Mouse (Mus musculus) lung, postnatal 0 days (tissue): Measurements from ENCODE around the gene Plekha5. TPM values are rescaled to one million over a fixed set of nuclear protein-coding genes. Genes with fewer than 3 reads are reported as not detected.

ENCODE experiments used
- ATAC-seq: fragments of 200-750 bp; cut with Nextera tagmentation; 2 replicates; pipeline ENCODE4 v1.8.0; 2017; ENCODE audit warnings: moderate library complexity
- DNase-seq: peaks from one replicate; pipeline ENCODE4 v3.0.0-alpha.2; 2016; ENCODE audit warnings: low spot score
- H3K27ac ChIP-seq: fragments of 300-500 bp; sonication (generic); 2 replicates; pipeline ENCODE4 v1.5.1; 2014; ENCODE audit warnings: antibody characterized with exemption, mild to moderate bottlenecking, low read length, mixed read lengths
- H3K27me3 ChIP-seq: fragments of 300-500 bp; sonication (generic); replicated peaks from 2 replicates; pipeline ENCODE4 v1.6.1; 2014; ENCODE audit warnings: low read length, mixed read lengths; ENCODE audit not compliant: insufficient read depth
- H3K36me3 ChIP-seq: fragments of 300-500 bp; sonication (generic); 2 replicates; pipeline ENCODE4 v1.6.1; 2014; ENCODE audit warnings: low read length, mixed read lengths; ENCODE audit not compliant: insufficient read depth
- H3K4me1 ChIP-seq: fragments of 300-500 bp; sonication (generic); 2 replicates; pipeline ENCODE4 v1.6.1; 2014; ENCODE audit warnings: antibody characterized with exemption, low read depth, low read length, mixed read lengths; ENCODE audit not compliant: insufficient read depth
- H3K4me2 ChIP-seq: fragments of 300-500 bp; sonication (generic); replicated peaks from 2 replicates; pipeline ENCODE4 v1.6.1; 2014; ENCODE audit warnings: low read depth, mild to moderate bottlenecking, low read length, moderate library complexity, mixed read lengths
- H3K4me3 ChIP-seq: fragments of 300-500 bp; sonication (generic); 2 replicates; pipeline ENCODE4 v1.5.1; 2014; ENCODE audit warnings: low read depth, low read length
- H3K9ac ChIP-seq: fragments of 300-500 bp; sonication (generic); replicated peaks from 2 replicates; pipeline ENCODE4 v1.6.1; 2014; ENCODE audit warnings: low read depth, mild to moderate bottlenecking
- H3K9me3 ChIP-seq: fragments of 300-500 bp; sonication (generic); 2 replicates; pipeline ENCODE4 v1.6.1; 2016; ENCODE audit warnings: low read length, mixed read lengths
- CTCF ChIP-seq: IDR thresholded peaks from 2 replicates; pipeline ENCODE4 v1.5.1; 2016; ENCODE audit warnings: antibody characterized with exemption, mild to moderate bottlenecking
- EP300 ChIP-seq: IDR thresholded peaks from 2 replicates; pipeline ENCODE4 v1.6.1; 2016; ENCODE audit warnings: antibody characterized with exemption, mild to moderate bottlenecking, control low read depth
- WGBS: fragments of 180-500 bp; shearing (Covaris S2); extraction: QIAGEN DNeasy Blood & Tissue Kit; methylation state at CpG from one replicate; pipeline ENCODE4 v1.1.7; 2014; 5-methylcytosine and 5-hydroxymethylcytosine counted together
- polyA plus RNA-seq: library from polyadenylated mRNA; unstranded; fragments of >200 nt; fragmentation: Nextera tagmentation; extraction: Ambion mirVana; gene quantifications from 2 replicates; pipeline ENCODE4 v1.2.1, GENCODE M21; 2015

Gene Plekha5
- polyA plus RNA-seq, 1 experiment from 2014 or later, result 22.1 TPM

GRCm38 (mm10) chr6:140464818-140465217, 41.0 kb downstream of the Plekha5 start:
- no peak overlapping the region for H3K4me2 ChIP-seq
- no peak overlapping the region for H3K4me3 ChIP-seq
- DNase-seq (no peak), ATAC-seq (no peak)
- no peak for TF ChIP-seq EP300
- TF ChIP-seq CTCF, result no peak
- H3K27ac ChIP-seq, result no peak overlapping the region
- 93% methylated on average over 6 of the region's 6 CpGs for WGBS
- H3K9ac ChIP-seq, result no peak overlapping the region
- H3K36me3 ChIP-seq, result no peaks in the 10 kb centered on the region
- no peaks in the 10 kb centered on the region for H3K9me3 ChIP-seq
- H3K27me3 ChIP-seq, result no peaks in the 10 kb centered on the region
- no peaks in the 10 kb centered on the region for H3K4me1 ChIP-seq

DNA sequence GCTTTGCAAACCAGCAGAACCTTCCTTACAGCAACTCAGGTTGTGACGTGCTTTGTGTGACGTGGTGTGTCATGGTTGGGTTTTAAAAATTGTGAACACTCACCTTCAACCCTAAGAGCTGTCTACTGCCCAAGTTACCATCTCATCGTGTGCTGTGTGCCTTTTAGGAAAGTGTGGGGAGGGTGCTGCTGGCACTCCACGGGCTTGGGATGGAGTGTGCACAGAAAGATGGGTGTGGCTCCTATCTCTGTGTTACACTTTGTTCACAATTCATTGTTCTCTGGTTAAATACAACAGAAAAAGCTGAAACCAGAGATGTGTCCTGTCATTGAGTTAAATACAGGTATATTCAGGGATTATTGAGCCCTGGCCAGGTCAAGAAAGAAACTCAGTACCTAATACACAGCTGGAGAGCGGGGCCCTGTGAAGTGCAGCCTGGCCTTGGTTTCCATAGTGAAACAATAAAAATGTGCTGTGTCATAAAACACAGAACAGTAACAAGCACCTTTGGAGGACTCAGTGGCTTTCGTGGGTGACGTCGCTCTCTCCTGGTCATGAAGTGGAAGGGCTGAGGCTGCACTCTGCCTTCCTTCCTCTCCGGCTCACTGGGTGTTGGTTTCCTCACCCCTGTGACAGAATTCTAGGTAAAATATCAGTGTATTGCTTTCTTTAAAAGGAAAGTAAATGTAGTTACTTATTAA, 42.2 kb downstream of the Plekha5 start:
- H3K4me3 ChIP-seq, result no peak overlapping the region
- H3K36me3 ChIP-seq, result no peaks in the 10 kb centered on the region
- 66% methylated on average over 9 of the region's 9 CpGs for WGBS
- ATAC-seq (peak; percentile 94), DNase-seq (peak; percentile 87)
- H3K27me3 ChIP-seq, result no peaks in the 10 kb centered on the region
- H3K9me3 ChIP-seq, result no peaks in the 10 kb centered on the region
- no peak overlapping the region for H3K9ac ChIP-seq
- H3K4me1 ChIP-seq, result no peaks in the 10 kb centered on the region
- no peak overlapping the region for H3K4me2 ChIP-seq
- TF ChIP-seq EP300 (no peak), CTCF (peak; percentile 45)
- H3K27ac ChIP-seq, result no peak overlapping the region

GRCm38 (mm10) chr6:140466841-140467240, 43.0 kb downstream of the Plekha5 start:
- H3K27ac ChIP-seq, result no peak overlapping the region
- no peak for ATAC-seq

GRCm38 (mm10) chr6:140467851-140468250, 44.0 kb downstream of the Plekha5 start:
- Histone ChIP-seq H3K9me3 (no peaks in the 10 kb centered on the region), H3K9ac (no peak overlapping the region), H3K27me3 (no peaks in the 10 kb centered on the region), H3K4me3 (no peak overlapping the region), H3K4me1 (no peaks in the 10 kb centered on the region), H3K27ac (no peak overlapping the region), H3K4me2 (no peak overlapping the region), H3K36me3 (no peaks in the 10 kb centered on the region)
- ATAC-seq, result no peak
- DNase-seq, result no peak
- 92% methylated on average over 12 of the region's 12 CpGs for WGBS
- TF ChIP-seq CTCF (no peak), EP300 (no peak)

More at GRCm38 (mm10) chr6:140466841-140467240, 43.0 kb downstream of the Plekha5 start:
- no peaks in the 10 kb centered on the region for H3K27me3 ChIP-seq
- H3K4me3 ChIP-seq, result no peak overlapping the region
- DNase-seq, result no peak
- no peak for TF ChIP-seq CTCF
- no peak for TF ChIP-seq EP300
- H3K4me1 ChIP-seq, result no peaks in the 10 kb centered on the region
- no peaks in the 10 kb centered on the region for H3K36me3 ChIP-seq
- no peak overlapping the region for H3K4me2 ChIP-seq
- no peaks in the 10 kb centered on the region for H3K9me3 ChIP-seq
- no peak overlapping the region for H3K9ac ChIP-seq
- WGBS, result 83% methylated on average over 6 of the region's 6 CpGs

GRCm38 (mm10) chr6:140469791-140470190, 45.9 kb downstream of the Plekha5 start:
- DNase-seq (no peak), ATAC-seq (no peak)
- no peaks in the 10 kb centered on the region for H3K4me1 ChIP-seq
- H3K9me3 ChIP-seq, result no peaks in the 10 kb centered on the region
- no peaks in the 10 kb centered on the region for H3K36me3 ChIP-seq
- WGBS, result 78% methylated on average over 6 of the region's 6 CpGs
- no peak overlapping the region for H3K27ac ChIP-seq
- no peak overlapping the region for H3K4me2 ChIP-seq
- no peak overlapping the region for H3K9ac ChIP-seq
- H3K4me3 ChIP-seq, result no peak overlapping the region
- TF ChIP-seq EP300, result no peak
- no peak for TF ChIP-seq CTCF
- H3K27me3 ChIP-seq, result no peaks in the 10 kb centered on the region

- Histone ChIP-seq H3K4me3 (no peak overlapping the region), H3K9me3 (no peaks in the 10 kb centered on the region), H3K36me3 (no peaks in the 10 kb centered on the region), H3K27ac (no peak overlapping the region), H3K9ac (no peak overlapping the region), H3K4me1 (no peaks in the 10 kb centered on the region), H3K4me2 (no peak overlapping the region), H3K27me3 (no peaks in the 10 kb centered on the region)
- no peak for ATAC-seq
- TF ChIP-seq CTCF, result no peak
- TF ChIP-seq EP300, result no peak
- 64% methylated on average over 5 of the region's 5 CpGs for WGBS
- DNase-seq, result no peak
Observed at GRCm38 (mm10) chr6:140471751-140472150, 47.9 kb downstream of the Plekha5 start.

GRCm38 (mm10) chr6:140472345-140472744, 48.5 kb downstream of the Plekha5 start:
- DNase-seq (peak; percentile 77), ATAC-seq (peak; percentile 54)
- whole genome bisulfite sequencing, result 49% methylated on average over 4 of the region's 4 CpGs

More at GRCm38 (mm10) chr6:140472345-140472744, 48.5 kb downstream of the Plekha5 start:
- Histone ChIP-seq H3K9ac (no peak overlapping the region), H3K27ac (no peak overlapping the region), H3K4me2 (no peak overlapping the region), H3K9me3 (no peaks in the 10 kb centered on the region), H3K4me1 (no peaks in the 10 kb centered on the region; the same call in 1 of the 2 replicates), H3K36me3 (no peaks in the 10 kb centered on the region), H3K4me3 (no peak overlapping the region), H3K27me3 (no peaks in the 10 kb centered on the region)
- no peak for TF ChIP-seq EP300
- TF ChIP-seq CTCF, result peak; percentile 83
